Mouse (Mus musculus) liver, embryonic 16.5 days (tissue): ENCODE measurements around the gene Cela3b. TPM values are rescaled to one million over a fixed set of nuclear protein-coding genes. Genes with fewer than 3 reads are reported as not detected.

ENCODE experiments used
- ATAC-seq: fragments of 200-750 bp; cut with Nextera tagmentation; 2 replicates; pipeline ENCODE4 v1.8.0; 2017; ENCODE audit warnings: low read depth, mild to moderate bottlenecking, moderate number of reproducible peaks, moderate library complexity
- H3K27ac ChIP-seq: fragments of 300-500 bp; sonication (generic); 2 replicates; pipeline ENCODE4 v1.5.1; 2014; ENCODE audit warnings: mild to moderate bottlenecking, low read length
- H3K27me3 ChIP-seq: fragments of 300-500 bp; sonication (generic); 2 replicates; pipeline ENCODE4 v1.6.1; 2014; ENCODE audit warnings: low read depth, low read length, mixed read lengths; ENCODE audit not compliant: control insufficient read depth, insufficient read depth
- H3K36me3 ChIP-seq: fragments of 300-500 bp; sonication (generic); 2 replicates; pipeline ENCODE4 v1.6.1; 2014; ENCODE audit warnings: mild to moderate bottlenecking; ENCODE audit not compliant: control insufficient read depth, insufficient read depth
- H3K4me1 ChIP-seq: fragments of 300-500 bp; sonication (generic); 2 replicates; pipeline ENCODE4 v1.6.1; 2014; ENCODE audit warnings: low read depth, low read length, mixed read lengths; ENCODE audit not compliant: control insufficient read depth
- H3K4me2 ChIP-seq: fragments of 300-500 bp; sonication (generic); 2 replicates; pipeline ENCODE4 v1.6.1; 2014; ENCODE audit warnings: low read depth, low read length, mixed read lengths
- H3K4me3 ChIP-seq: fragments of 300-500 bp; sonication (generic); 2 replicates; pipeline ENCODE4 v1.5.1; 2014; ENCODE audit warnings: low read depth, mild to moderate bottlenecking, low read length
- H3K9ac ChIP-seq: fragments of 300-500 bp; sonication (generic); 2 replicates; pipeline ENCODE4 v1.6.1; 2014; ENCODE audit warnings: low read depth, low read length
- H3K9me3 ChIP-seq: fragments of 300-500 bp; sonication (generic); replicated peaks from 2 replicates; pipeline ENCODE4 v1.6.1; 2016; ENCODE audit warnings: low read length; ENCODE audit not compliant: control insufficient read depth
- WGBS: fragments of 180-500 bp; shearing (Covaris S2); extraction: QIAGEN DNeasy Blood & Tissue Kit; methylation state at CpG from one replicate; pipeline ENCODE4 v1.1.7; 2014; ENCODE audit not compliant: insufficient replicate concordance; 5-methylcytosine and 5-hydroxymethylcytosine counted together
- polyA plus RNA-seq: library from polyadenylated mRNA; unstranded; fragments of >200 nt; fragmentation: Nextera tagmentation; extraction: Ambion mirVana; gene quantifications from 2 replicates; pipeline ENCODE4 v1.2.1, GENCODE M21; 2015

The Cela3b gene
- polyA plus RNA-seq, 1 experiment from 2014 or later, result 6.1 TPM

GRCm38 (mm10) chr4:137466991-137467390, 36.7 kb upstream of the Cela3b start:
- Histone ChIP-seq H3K27me3 (no peaks in the 10 kb centered on the region), H3K4me2 (no peak overlapping the region), H3K4me3 (no peak overlapping the region), H3K9ac (no peak overlapping the region), H3K9me3 (no peaks in the 10 kb centered on the region), H3K27ac (no peak overlapping the region), H3K36me3 (no peaks in the 10 kb centered on the region), H3K4me1 (peaks cover 6% of the 10 kb centered on the region; the same call in 1 of the 2 replicates)
- no peak for ATAC-seq
- 59% methylated on average over 4 of the region's 4 CpGs for WGBS

GRCm38 (mm10) chr4:137465125-137465787, 34.9 kb upstream of the Cela3b start:
- no peaks in the 10 kb centered on the region for H3K36me3 ChIP-seq
- no peak for ATAC-seq
- 62% methylated on average over 13 of the region's 13 CpGs for WGBS
- no peaks in the 10 kb centered on the region for H3K9me3 ChIP-seq
- H3K4me1 ChIP-seq, result peaks cover 6% of the 10 kb centered on the region; the same call in 1 of the 2 replicates
- H3K4me3 ChIP-seq, result no peak overlapping the region
- no peak overlapping the region for H3K27ac ChIP-seq
- no peak overlapping the region for H3K4me2 ChIP-seq
- no peak overlapping the region for H3K9ac ChIP-seq
- no peaks in the 10 kb centered on the region for H3K27me3 ChIP-seq

GRCm38 (mm10) chr4:137461981-137462690, 31.8 kb upstream of the Cela3b start:
- no peaks in the 10 kb centered on the region for H3K36me3 ChIP-seq
- 65% methylated on average over 16 of the region's 16 CpGs for WGBS
- ATAC-seq, result no peak
- no peaks in the 10 kb centered on the region for H3K27me3 ChIP-seq
- H3K4me2 ChIP-seq, result no peak overlapping the region
- no peak overlapping the region for H3K9ac ChIP-seq
- H3K4me1 ChIP-seq, result peaks cover 8% of the 10 kb centered on the region
- no peak overlapping the region for H3K4me3 ChIP-seq
- H3K9me3 ChIP-seq, result no peaks in the 10 kb centered on the region
- H3K27ac ChIP-seq, result no peak overlapping the region

- WGBS, result 47% methylated on average over 4 of the region's 4 CpGs
- Histone ChIP-seq H3K36me3 (no peaks in the 10 kb centered on the region), H3K4me3 (no peak overlapping the region), H3K9ac (no peak overlapping the region), H3K4me1 (peaks cover 10% of the 10 kb centered on the region), H3K4me2 (no peak overlapping the region), H3K27ac (no peak overlapping the region), H3K9me3 (no peaks in the 10 kb centered on the region), H3K27me3 (no peaks in the 10 kb centered on the region)
- ATAC-seq, result no peak
Measured at GRCm38 (mm10) chr4:137461217-137461616, 30.9 kb upstream of the Cela3b start.

- Histone ChIP-seq H3K4me1 (peaks cover 10% of the 10 kb centered on the region), H3K36me3 (no peaks in the 10 kb centered on the region), H3K27me3 (no peaks in the 10 kb centered on the region), H3K9ac (no peak overlapping the region), H3K4me2 (no peak overlapping the region), H3K9me3 (no peaks in the 10 kb centered on the region), H3K4me3 (no peak overlapping the region), H3K27ac (no peak overlapping the region)
- no peak for ATAC-seq
- 62% methylated on average over 14 of the region's 14 CpGs for WGBS
Measured at GRCm38 (mm10) chr4:137460676-137461075, 30.3 kb upstream of the Cela3b start.

GRCm38 (mm10) chr4:137458861-137459260, 28.5 kb upstream of the Cela3b start:
- no peaks in the 10 kb centered on the region for H3K36me3 ChIP-seq
- H3K27me3 ChIP-seq, result no peaks in the 10 kb centered on the region
- H3K9me3 ChIP-seq, result no peaks in the 10 kb centered on the region
- no peak overlapping the region for H3K4me3 ChIP-seq
- 24% methylated on average over 5 of the region's 5 CpGs for WGBS
- H3K9ac ChIP-seq, result no peak overlapping the region
- H3K27ac ChIP-seq, result no peak overlapping the region
- ATAC-seq, result no peak
- no peak overlapping the region for H3K4me2 ChIP-seq
- peaks cover 10% of the 10 kb centered on the region for H3K4me1 ChIP-seq

- WGBS, result 63% methylated on average over 9 of the region's 9 CpGs
- Histone ChIP-seq H3K27me3 (no peaks in the 10 kb centered on the region), H3K4me3 (no peak overlapping the region), H3K36me3 (no peaks in the 10 kb centered on the region), H3K4me2 (no peak overlapping the region), H3K9me3 (no peaks in the 10 kb centered on the region), H3K9ac (no peak overlapping the region), H3K27ac (no peak overlapping the region), H3K4me1 (peaks cover 10% of the 10 kb centered on the region)
- no peak for ATAC-seq
Measured at GRCm38 (mm10) chr4:137458310-137458709, 28.0 kb upstream of the Cela3b start.

- Histone ChIP-seq H3K4me2 (no peak overlapping the region), H3K4me3 (no peak overlapping the region), H3K27me3 (no peaks in the 10 kb centered on the region), H3K9ac (no peak overlapping the region), H3K27ac (no peak overlapping the region), H3K4me1 (peaks cover 10% of the 10 kb centered on the region), H3K36me3 (no peaks in the 10 kb centered on the region), H3K9me3 (no peaks in the 10 kb centered on the region)
- ATAC-seq, result peak; percentile 69; the same call in 1 of the 2 replicates
- 22% methylated on average over 4 of the region's 4 CpGs for WGBS
Measured at GRCm38 (mm10) chr4:137457292-137457691, 27.0 kb upstream of the Cela3b start.

GRCm38 (mm10) chr4:137456581-137456980, 26.2 kb upstream of the Cela3b start:
- Histone ChIP-seq H3K36me3 (no peaks in the 10 kb centered on the region), H3K9me3 (no peaks in the 10 kb centered on the region), H3K4me3 (no peak overlapping the region), H3K4me2 (no peak overlapping the region), H3K27ac (no peak overlapping the region), H3K4me1 (peaks cover 10% of the 10 kb centered on the region), H3K9ac (no peak overlapping the region), H3K27me3 (no peaks in the 10 kb centered on the region)
- no peak for ATAC-seq
- WGBS, result 74% methylated on average over 12 of the region's 12 CpGs
